In the genomic region with DNA sequence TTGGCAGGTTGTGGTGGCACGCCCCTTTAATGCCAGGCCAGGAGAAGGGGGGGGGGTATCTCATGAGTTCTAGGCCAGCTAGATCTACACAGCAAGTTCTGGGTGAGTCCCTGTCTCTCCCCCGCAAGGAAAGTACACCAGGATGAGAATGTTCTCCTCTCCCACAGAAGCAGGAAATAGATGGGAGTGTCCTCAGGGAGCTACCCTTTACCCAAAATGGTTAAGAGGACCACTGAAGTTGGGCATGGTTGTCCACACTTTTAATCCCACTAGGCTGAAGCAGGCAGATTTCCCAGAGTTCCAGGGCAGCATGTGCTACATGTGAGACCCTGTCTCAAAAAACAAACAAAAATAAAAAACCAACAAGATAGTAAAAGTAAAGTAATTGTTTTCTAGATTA, we compare ENCODE assay signal across 8 mouse cellular contexts. TPM values are rescaled to one million over a fixed set of nuclear protein-coding genes. Genes with fewer than 3 reads are reported as not detected.
DNase-seq lines count a peak whose midpoint lies in the region; ATAC-seq and TF ChIP-seq lines count a peak whose summit lies in the region.

No protein-coding gene starts in this region.

- H3K36me3 ChIP-seq in kidney, postnatal 0 days (ENCODE audit: insufficient read depth, low read length) = no peaks in the 10 kb centered on the region
- peaks cover 7% of the 10 kb centered on the region; the same call in 1 of the 2 replicates for H3K36me3 ChIP-seq in embryonic facial prominence, embryonic 10.5 days (replicated peaks)
- peaks cover 6% of the 10 kb centered on the region for H3K36me3 ChIP-seq in hindbrain, embryonic 10.5 days
- peaks cover 7% of the 10 kb centered on the region for H3K36me3 ChIP-seq in midbrain, embryonic 10.5 days

- DNase-seq in kidney, postnatal 0 days (ENCODE audit: low spot score) = no peak
- no peak for DNase-seq in kidney, postnatal 14 days
- no peak for DNase-seq in embryonic facial prominence, embryonic 10.5 days (ENCODE audit: low spot score)
- DNase-seq in hindbrain, embryonic 10.5 days (ENCODE audit: low spot score) = no peak
- no peak for DNase-seq in midbrain, embryonic 10.5 days (ENCODE audit: low spot score)
- DNase-seq in urinary bladder, postnatal 25 days (ENCODE audit: low spot score) = no peak
- DNase-seq in adrenal gland, adult 18-20 months (ENCODE audit: low spot score in 2 of 2) = no peak

- ATAC-seq in kidney, postnatal 0 days (replicated peaks; ENCODE audit: low FRiP score, low read depth) = no peak
- no peak for ATAC-seq in erythroid progenitor cell, adult 5-6 weeks (replicated peaks; ENCODE audit: low FRiP score, poor library complexity, severe bottlenecking)

- no peak for TF ChIP-seq CTCF in kidney, postnatal 0 days (IDR thresholded peaks at IDR 0.05; ENCODE audit: low read depth)

- no peaks in the 10 kb centered on the region for H3K27me3 ChIP-seq in kidney, postnatal 0 days (ENCODE audit: insufficient read depth, low read length)
- no peaks in the 10 kb centered on the region for H3K27me3 ChIP-seq in embryonic facial prominence, embryonic 10.5 days (replicated peaks; ENCODE audit: low read depth, poor library complexity, severe bottlenecking)
- H3K27me3 ChIP-seq in hindbrain, embryonic 10.5 days (ENCODE audit: insufficient read depth, poor library complexity, severe bottlenecking) = no peaks in the 10 kb centered on the region
- no peaks in the 10 kb centered on the region for H3K27me3 ChIP-seq in midbrain, embryonic 10.5 days (ENCODE audit: low read depth, poor library complexity, severe bottlenecking)

- no peak overlapping the region for H3K27ac ChIP-seq in kidney, postnatal 0 days
- H3K27ac ChIP-seq in embryonic facial prominence, embryonic 10.5 days (replicated peaks) = no peak overlapping the region
- H3K27ac ChIP-seq in hindbrain, embryonic 10.5 days = peak overlapping the region; percentile 100; the same call in 1 of the 2 replicates
- peak overlapping the region; percentile 100 for H3K27ac ChIP-seq in midbrain, embryonic 10.5 days (replicated peaks)

- H3K4me1 ChIP-seq in kidney, postnatal 0 days (replicated peaks; ENCODE audit: insufficient read depth, low read length) = 0 out of 2 replicates have a peak, but pooled peaks cover 9% of the 10 kb centered on the region
- peaks cover 8% of the 10 kb centered on the region for H3K4me1 ChIP-seq in embryonic facial prominence, embryonic 10.5 days
- peaks cover 12% of the 10 kb centered on the region for H3K4me1 ChIP-seq in hindbrain, embryonic 10.5 days (replicated peaks)
- H3K4me1 ChIP-seq in midbrain, embryonic 10.5 days = peaks cover 9% of the 10 kb centered on the region

- peak overlapping the region; percentile 44; the same call in 1 of the 2 replicates for H3K4me2 ChIP-seq in kidney, postnatal 0 days (ENCODE audit: low read length)

- no peak overlapping the region for H3K9ac ChIP-seq in kidney, postnatal 0 days (ENCODE audit: low read depth, low read length)

- 88% methylated on average over 2 of the region's 2 CpGs for WGBS in kidney, postnatal 0 days
- WGBS in embryonic facial prominence, embryonic 10.5 days = 88% methylated on average over 2 of the region's 2 CpGs
- WGBS in hindbrain, embryonic 10.5 days = 95% methylated on average over 2 of the region's 2 CpGs
- 86% methylated on average over 2 of the region's 2 CpGs for WGBS in midbrain, embryonic 10.5 days

- H3K9me3 ChIP-seq in kidney, postnatal 0 days (replicated peaks; ENCODE audit: low read length) = no peaks in the 10 kb centered on the region
- H3K9me3 ChIP-seq in embryonic facial prominence, embryonic 10.5 days = no peaks in the 10 kb centered on the region
- no peaks in the 10 kb centered on the region for H3K9me3 ChIP-seq in hindbrain, embryonic 10.5 days
- no peaks in the 10 kb centered on the region for H3K9me3 ChIP-seq in midbrain, embryonic 10.5 days (replicated peaks)

- no peak overlapping the region for H3K4me3 ChIP-seq in kidney, postnatal 0 days (replicated peaks; ENCODE audit: low read depth, low read length)
- H3K4me3 ChIP-seq in embryonic facial prominence, embryonic 10.5 days = peak overlapping the region; percentile 93; the same call in 1 of the 2 replicates
- peak overlapping the region; percentile 92 for H3K4me3 ChIP-seq in hindbrain, embryonic 10.5 days
- H3K4me3 ChIP-seq in midbrain, embryonic 10.5 days = peak overlapping the region; percentile 92; the same call in 1 of the 2 replicates

RNA-seq across cellular contexts. Expression of a gene that starts 0.8 kb away (rescaled TPM):
- 239 and 269 TPM in 2 replicates for polyA plus RNA-seq in kidney, postnatal 0 days (2015; fragmentation: Nextera tagmentation; extraction: Ambion mirVana)
- polyA plus RNA-seq in embryonic facial prominence, embryonic 10.5 days (2016; fragmentation: Nextera tagmentation; extraction: Ambion mirVana) = 469 and 474 TPM in 2 replicates
- polyA plus RNA-seq in hindbrain, embryonic 10.5 days (2016; fragmentation: Nextera tagmentation; extraction: Ambion mirVana) = 362 and 433 TPM in 2 replicates
- polyA plus RNA-seq in midbrain, embryonic 10.5 days (2016; fragmentation: Nextera tagmentation; extraction: Ambion mirVana) = 448 and 507 TPM in 2 replicates
- 107 and 167 TPM in 2 replicates for total RNA-seq in erythroid progenitor cell, adult 5-6 weeks (2015; ENCODE audit: low replicate concordance)
- total RNA-seq in erythroid progenitor cell, adult 5-6 weeks (2017; ENCODE audit: low replicate concordance) = 273 and 323 TPM in 2 replicates
- 100 to 1,000 TPM; 423 to 430 TPM for total RNA-seq in adrenal gland, adult 18-20 months (2021)

RNA-seq across cellular contexts. Expression of a gene that starts 24.0 kb away (rescaled TPM):
- 54.4 and 59.5 TPM in 2 replicates for polyA plus RNA-seq in kidney, postnatal 0 days (2015; fragmentation: Nextera tagmentation; extraction: Ambion mirVana)
- polyA plus RNA-seq in embryonic facial prominence, embryonic 10.5 days (2016; fragmentation: Nextera tagmentation; extraction: Ambion mirVana) = 55.7 and 57.2 TPM in 2 replicates
- polyA plus RNA-seq in hindbrain, embryonic 10.5 days (2016; fragmentation: Nextera tagmentation; extraction: Ambion mirVana) = 72.2 and 77.5 TPM in 2 replicates
- 81.3 and 92.9 TPM in 2 replicates for polyA plus RNA-seq in midbrain, embryonic 10.5 days (2016; fragmentation: Nextera tagmentation; extraction: Ambion mirVana)
- 3.4 and 6.8 TPM in 2 replicates for total RNA-seq in erythroid progenitor cell, adult 5-6 weeks (2015; ENCODE audit: low replicate concordance)
- total RNA-seq in erythroid progenitor cell, adult 5-6 weeks (2017; ENCODE audit: low replicate concordance) = 0.61 and 4.2 TPM in 2 replicates
- 10 to 100 TPM; 62.0 to 70.6 TPM for total RNA-seq in adrenal gland, adult 18-20 months (2021)

RNA-seq across cellular contexts. Expression of a gene that starts 38.6 kb away (rescaled TPM):
- polyA plus RNA-seq in kidney, postnatal 0 days (2015; fragmentation: Nextera tagmentation; extraction: Ambion mirVana) = 53.2 and 57.1 TPM in 2 replicates
- polyA plus RNA-seq in embryonic facial prominence, embryonic 10.5 days (2016; fragmentation: Nextera tagmentation; extraction: Ambion mirVana) = 139 and 144 TPM in 2 replicates
- 143 and 159 TPM in 2 replicates for polyA plus RNA-seq in hindbrain, embryonic 10.5 days (2016; fragmentation: Nextera tagmentation; extraction: Ambion mirVana)
- 161 and 170 TPM in 2 replicates for polyA plus RNA-seq in midbrain, embryonic 10.5 days (2016; fragmentation: Nextera tagmentation; extraction: Ambion mirVana)
- 33.9 and 46.5 TPM in 2 replicates for total RNA-seq in erythroid progenitor cell, adult 5-6 weeks (2015; ENCODE audit: low replicate concordance)
- total RNA-seq in erythroid progenitor cell, adult 5-6 weeks (2017; ENCODE audit: low replicate concordance) = 9.7 and 23.7 TPM in 2 replicates
- total RNA-seq in adrenal gland, adult 18-20 months (2021) = 10 to 100 TPM; 49.1 to 49.4 TPM

RNA-seq across cellular contexts. Expression of a gene that starts 54.4 kb away (rescaled TPM):
- not detected in 2 replicates for polyA plus RNA-seq in kidney, postnatal 0 days (2015; fragmentation: Nextera tagmentation; extraction: Ambion mirVana)
- polyA plus RNA-seq in embryonic facial prominence, embryonic 10.5 days (2016; fragmentation: Nextera tagmentation; extraction: Ambion mirVana) = not detected in 2 replicates
- 0.08 TPM in 1 of 2 replicates, not detected in the other for polyA plus RNA-seq in hindbrain, embryonic 10.5 days (2016; fragmentation: Nextera tagmentation; extraction: Ambion mirVana)
- not detected in 2 replicates for polyA plus RNA-seq in midbrain, embryonic 10.5 days (2016; fragmentation: Nextera tagmentation; extraction: Ambion mirVana)
- total RNA-seq in erythroid progenitor cell, adult 5-6 weeks (2015; ENCODE audit: low replicate concordance) = not detected in 2 replicates
- total RNA-seq in erythroid progenitor cell, adult 5-6 weeks (2017; ENCODE audit: low replicate concordance) = not detected in 2 replicates
- total RNA-seq in adrenal gland, adult 18-20 months (2021) = under 1 TPM in 1 of 2 experiments, not detected in 1; 0.35 TPM

RNA-seq across cellular contexts. Expression of a gene that starts 55.5 kb away (rescaled TPM):
- polyA plus RNA-seq in kidney, postnatal 0 days (2015; fragmentation: Nextera tagmentation; extraction: Ambion mirVana) = 0.05 TPM in 1 of 2 replicates, not detected in the other
- not detected in 2 replicates for polyA plus RNA-seq in embryonic facial prominence, embryonic 10.5 days (2016; fragmentation: Nextera tagmentation; extraction: Ambion mirVana)
- not detected in 2 replicates for polyA plus RNA-seq in hindbrain, embryonic 10.5 days (2016; fragmentation: Nextera tagmentation; extraction: Ambion mirVana)
- 0.05 and 0.24 TPM in 2 replicates for polyA plus RNA-seq in midbrain, embryonic 10.5 days (2016; fragmentation: Nextera tagmentation; extraction: Ambion mirVana)
- total RNA-seq in erythroid progenitor cell, adult 5-6 weeks (2015; ENCODE audit: low replicate concordance) = not detected in 2 replicates
- total RNA-seq in erythroid progenitor cell, adult 5-6 weeks (2017; ENCODE audit: low replicate concordance) = not detected in 2 replicates
- total RNA-seq in adrenal gland, adult 18-20 months (2021) = not detected

Comparison
In these comparisons a context has a peak if more than half of its experiments do, and no peak if none do; other contexts are left out.
1. H3K27ac ChIP-seq: peak in hindbrain, embryonic 10.5 days (single experiment) and midbrain, embryonic 10.5 days (single experiment); none in kidney, postnatal 0 days (single experiment) and embryonic facial prominence, embryonic 10.5 days (single experiment).